Mouse (Mus musculus): Measurements from ENCODE around the gene Lrrc8b.

The Lrrc8b gene

DNA sequence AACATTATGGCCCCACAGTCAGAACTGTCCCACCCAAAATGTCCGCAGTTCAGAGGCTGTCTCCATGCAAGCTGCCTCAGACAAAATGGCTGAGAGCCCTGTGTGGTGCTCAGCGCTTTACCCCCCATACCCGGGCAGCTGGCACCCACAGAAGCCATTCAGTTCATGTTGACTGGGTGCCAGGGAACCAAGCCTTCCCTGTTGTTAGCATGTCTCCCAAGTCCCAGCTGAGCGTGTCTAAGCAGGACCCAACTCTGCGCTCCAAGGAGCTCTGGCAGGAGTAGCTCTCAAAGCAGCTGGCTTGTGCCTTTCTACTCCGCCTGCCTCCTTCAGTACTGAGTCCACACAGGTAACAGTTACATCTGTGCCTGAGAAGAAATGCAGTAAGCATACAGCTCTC is 68.7 kb downstream of the Lrrc8b start:
- DNase-seq (ENCODE audit: low spot score in 2 of 2) = no peak

DNA sequence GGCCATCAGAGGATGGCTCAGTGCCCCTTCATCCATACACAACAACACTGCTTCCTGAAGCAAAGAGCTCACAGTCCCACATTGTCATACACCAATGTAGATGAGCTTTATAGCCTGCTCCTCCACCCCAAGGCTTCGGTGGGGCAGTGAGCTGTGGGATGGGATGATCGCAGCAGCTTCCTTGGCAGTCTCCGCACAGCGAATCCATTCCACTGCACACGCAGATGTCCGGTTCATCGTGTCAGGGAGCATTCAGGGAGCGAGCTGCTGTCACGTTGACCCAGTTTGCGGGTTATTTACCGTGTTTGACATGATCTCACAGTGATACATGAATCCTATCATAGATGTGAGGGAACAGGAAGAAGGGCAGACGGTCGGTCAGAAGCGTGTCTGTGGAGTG is 69.3 kb downstream of the Lrrc8b start:
- no peak for DNase-seq (ENCODE audit: low spot score in 2 of 2)

GRCm38 (mm10) chr5:105490211-105490610 is 74.6 kb downstream of the Lrrc8b start:
- DNase-seq (ENCODE audit: low spot score in 2 of 2) = no peak

GRCm38 (mm10) chr5:105491389-105491788 is 75.8 kb downstream of the Lrrc8b start:
- DNase-seq (ENCODE audit: low spot score in 2 of 2) = no peak

GRCm38 (mm10) chr5:105492367-105493246 is 77.0 kb downstream of the Lrrc8b start:
- no peak for DNase-seq (ENCODE audit: low spot score in 2 of 2)

DNA sequence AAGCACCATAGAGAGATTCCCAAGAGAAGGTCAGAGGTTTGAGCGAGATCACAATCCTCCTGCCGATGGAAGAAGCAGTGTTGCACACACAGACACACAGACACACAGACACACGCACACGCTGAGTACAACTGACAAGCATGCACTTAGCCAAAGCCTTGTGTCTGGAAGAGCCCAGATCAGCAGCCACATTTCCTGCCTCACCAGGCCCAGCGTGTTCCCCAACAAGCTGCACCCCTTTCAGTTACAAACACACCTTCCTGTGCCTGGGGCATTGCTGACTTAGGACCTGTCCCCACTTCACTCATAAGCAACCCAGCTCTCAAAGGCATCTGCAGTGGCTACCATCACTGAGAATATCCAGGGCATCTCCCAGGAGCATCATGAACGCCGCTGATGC is 77.8 kb downstream of the Lrrc8b start:
- DNase-seq (ENCODE audit: low spot score in 2 of 2) = no peak

- no peak for DNase-seq (ENCODE audit: low spot score in 2 of 2)
Measured at GRCm38 (mm10) chr5:105494246-105494917, 78.8 kb downstream of the Lrrc8b start.

DNA sequence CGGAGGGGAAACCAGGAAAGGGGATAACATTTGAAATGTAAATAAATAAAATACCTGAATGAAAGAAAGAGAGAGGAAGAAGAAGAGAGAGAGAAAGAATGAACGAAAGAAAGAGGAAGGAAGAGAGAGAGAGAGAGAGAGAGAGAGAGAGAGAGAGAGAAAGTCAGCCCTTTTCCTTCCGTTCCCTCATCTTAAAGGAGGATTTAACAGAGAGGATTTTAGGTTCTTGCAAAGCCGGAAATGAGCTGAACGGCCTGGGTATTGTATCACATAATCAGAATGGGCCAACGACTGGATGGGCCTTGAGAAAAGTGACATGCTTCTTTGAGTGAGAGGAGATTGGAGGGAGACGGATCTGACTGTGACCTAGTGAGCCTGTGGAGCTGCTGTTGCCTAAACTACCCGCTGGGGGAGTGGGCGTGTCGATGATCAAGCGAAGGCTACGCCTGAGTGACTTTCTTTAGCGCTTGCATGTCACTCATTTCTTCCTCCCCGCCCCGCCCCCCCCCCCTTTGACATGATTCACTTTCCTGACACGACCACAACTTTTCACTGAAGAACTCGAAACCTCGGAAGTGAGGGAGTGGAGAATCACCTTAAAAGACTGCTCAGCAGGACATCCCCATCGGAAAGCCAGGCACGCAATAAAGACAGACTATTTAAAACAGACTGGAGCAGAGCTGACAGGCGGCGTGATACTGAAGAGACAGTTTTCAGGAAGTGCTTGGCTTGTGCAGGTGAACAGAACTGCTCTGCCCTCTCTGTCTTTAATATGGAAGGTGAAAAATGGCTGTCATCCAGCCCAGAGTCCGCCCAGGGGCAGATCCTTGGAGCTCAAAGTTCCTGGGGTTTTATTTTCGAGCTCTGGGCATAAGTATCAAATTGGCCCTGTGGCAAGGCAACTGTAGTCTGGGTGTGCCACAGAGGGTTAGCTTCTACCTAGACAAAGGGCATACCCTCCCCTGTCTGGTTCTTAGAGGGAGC is 79.6 kb downstream of the Lrrc8b start:
- peak; percentile 51 to 76 for DNase-seq (ENCODE audit: low spot score in 2 of 2)

GRCm38 (mm10) chr5:105496133-105496532 is 80.6 kb downstream of the Lrrc8b start:
- DNase-seq (ENCODE audit: low spot score in 2 of 2) = no peak

GRCm38 (mm10) chr5:105496586-105496985 is 81.0 kb downstream of the Lrrc8b start:
- no peak for DNase-seq (ENCODE audit: low spot score in 2 of 2)

- DNase-seq (ENCODE audit: low spot score in 2 of 2) = no peak
Measured at GRCm38 (mm10) chr5:105498429-105499000, 82.9 kb downstream of the Lrrc8b start.

DNA sequence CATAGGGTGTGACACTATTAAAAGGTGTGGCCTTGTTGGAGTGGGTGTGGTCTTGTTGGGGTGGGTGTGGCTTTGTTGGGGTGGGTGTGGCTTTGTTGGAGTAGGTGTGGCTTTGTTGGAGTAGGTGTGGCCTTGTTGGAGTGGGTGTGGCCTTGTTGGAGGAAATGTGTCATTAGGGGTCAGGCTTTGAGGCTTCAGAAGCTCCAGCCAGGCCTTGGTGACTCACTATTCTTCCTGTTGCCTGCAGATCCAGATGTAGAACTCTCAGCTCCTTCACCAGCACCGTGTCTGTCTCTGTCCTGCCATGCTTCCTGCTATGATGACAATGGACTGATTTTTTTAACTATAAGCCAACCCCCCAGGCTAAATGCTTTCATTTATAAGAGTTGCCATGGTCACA is 83.8 kb downstream of the Lrrc8b start:
- peak in 1 of 2 experiments; percentile 54 for DNase-seq (ENCODE audit: low spot score in 2 of 2)

GRCm38 (mm10) chr5:105500132-105501121 is 84.9 kb downstream of the Lrrc8b start:
- DNase-seq (ENCODE audit: low spot score in 2 of 2) = peak in 1 of 2 experiments; percentile 54

GRCm38 (mm10) chr5:105501136-105501535 is 85.6 kb downstream of the Lrrc8b start:
- DNase-seq (ENCODE audit: low spot score in 2 of 2) = no peak

- no peak for DNase-seq (ENCODE audit: low spot score in 2 of 2)
Measured at GRCm38 (mm10) chr5:105508813-105509212, 93.2 kb downstream of the Lrrc8b start.

DNA sequence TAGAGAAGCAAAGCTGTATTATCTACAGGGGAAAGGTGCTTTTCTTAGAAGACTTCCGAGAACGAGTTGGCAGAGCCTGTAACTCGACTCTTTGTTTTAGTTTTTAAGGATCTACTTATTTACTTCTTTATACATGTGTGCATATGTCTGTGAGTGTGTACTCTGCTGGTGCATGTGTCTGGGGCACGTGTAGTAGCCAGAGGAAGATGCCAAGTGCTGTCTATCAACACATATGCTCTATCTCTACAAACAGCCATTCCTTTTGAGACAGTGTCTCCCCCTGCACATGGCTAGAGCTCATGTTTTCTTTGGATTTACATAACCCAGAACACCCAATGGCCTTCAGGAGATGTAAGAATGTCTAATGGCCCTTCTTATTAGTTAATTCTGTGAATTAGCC is 96.7 kb downstream of the Lrrc8b start:
- DNase-seq (ENCODE audit: low spot score in 2 of 2) = no peak

GRCm38 (mm10) chr5:105515532-105515931 is 100.0 kb downstream of the Lrrc8b start:
- DNase-seq (ENCODE audit: low spot score in 2 of 2) = no peak

- no peak for DNase-seq (ENCODE audit: low spot score in 2 of 2)
Measured at GRCm38 (mm10) chr5:105516290-105516689, 100.7 kb downstream of the Lrrc8b start.

GRCm38 (mm10) chr5:105517992-105518625 is 102.5 kb downstream of the Lrrc8b start:
- DNase-seq (ENCODE audit: low spot score in 2 of 2) = no peak

GRCm38 (mm10) chr5:105518626-105519095 is 103.1 kb downstream of the Lrrc8b start:
- DNase-seq (ENCODE audit: low spot score in 2 of 2) = no peak
